Mouse (Mus musculus): ENCODE data around the gene Igfbp3.
A peak's percentile ranks its signal among the peaks of the same experiment; 100 is the strongest.

Igfbp3 gene

DNA sequence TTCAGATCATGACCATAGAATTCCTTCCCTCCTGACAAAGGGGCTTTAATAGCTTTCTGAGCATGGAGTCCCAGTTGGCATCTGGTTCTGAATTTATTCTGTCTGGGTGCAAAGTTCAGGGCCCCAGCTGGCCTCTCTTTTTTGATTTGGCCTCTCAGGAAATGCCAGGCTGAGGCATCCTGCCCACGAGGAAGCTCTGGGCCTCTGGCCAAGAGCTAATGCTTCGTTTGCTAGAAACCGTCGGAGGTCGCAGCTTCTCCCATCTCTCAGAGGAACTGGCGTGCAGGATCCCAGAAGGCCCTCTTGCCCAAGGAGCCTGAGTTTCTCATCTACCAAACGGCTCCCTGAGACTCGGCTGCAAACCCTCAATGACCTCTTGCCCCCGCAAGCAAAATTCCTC, 2.5 kb downstream of the Igfbp3 start:
- no peak for DNase-seq (ENCODE audit: low read depth, low spot score)

GRCm38 (mm10) chr11:7210343-7210742, 3.4 kb downstream of the Igfbp3 start:
- peak; percentile 58 for DNase-seq (ENCODE audit: low read depth, low spot score)

- no peak for DNase-seq (ENCODE audit: low read depth, low spot score)
Observed at GRCm38 (mm10) chr11:7203846-7204245, 9.9 kb downstream of the Igfbp3 start.

DNA sequence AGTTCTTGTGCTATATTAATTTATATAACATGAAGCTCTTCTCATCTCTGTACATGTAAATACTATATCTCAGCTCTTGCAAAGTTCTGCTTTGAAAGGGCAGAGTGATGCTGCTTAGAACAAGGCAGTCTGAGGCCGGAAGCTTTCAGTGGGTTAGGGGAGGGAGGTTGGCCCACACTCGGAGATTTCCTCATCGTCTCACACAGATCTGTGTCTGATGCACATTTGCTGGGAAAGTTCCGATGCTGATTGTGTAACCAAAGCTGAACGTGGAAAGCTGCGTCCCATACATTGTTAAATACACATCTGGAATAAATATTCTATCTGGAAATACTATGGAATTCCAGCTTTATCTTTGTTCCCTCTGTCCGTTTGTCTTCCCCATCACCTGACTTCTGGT, 11.5 kb downstream of the Igfbp3 start:
- no peak for DNase-seq (ENCODE audit: low read depth, low spot score)

DNA sequence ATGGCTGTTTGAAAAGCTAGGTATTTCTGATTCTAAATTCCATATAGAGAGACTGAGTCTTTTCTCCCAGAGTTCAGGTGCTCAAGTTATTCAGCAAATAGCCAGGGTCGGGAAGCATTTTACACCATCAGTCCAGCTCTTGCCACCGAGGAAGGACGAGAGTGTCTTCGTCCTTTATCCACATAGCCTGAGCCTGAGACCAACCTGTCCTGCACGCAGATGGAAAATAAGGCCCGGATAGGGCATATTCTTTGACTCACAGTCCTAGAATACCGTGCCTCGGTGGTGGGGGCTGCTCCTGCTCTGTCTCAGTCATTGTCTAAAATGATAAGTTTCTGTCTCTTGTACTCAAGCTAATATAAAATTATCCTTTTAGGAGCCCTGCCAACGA, 13.3 kb downstream of the Igfbp3 start:
- no peak for DNase-seq (ENCODE audit: low read depth, low spot score)

GRCm38 (mm10) chr11:7199736-7200392, 13.9 kb downstream of the Igfbp3 start:
- DNase-seq (ENCODE audit: low read depth, low spot score): peak; percentile 56

- DNase-seq (ENCODE audit: low read depth, low spot score): no peak
Observed at GRCm38 (mm10) chr11:7198481-7199256, 15.1 kb downstream of the Igfbp3 start.

GRCm38 (mm10) chr11:7198006-7198405, 15.7 kb downstream of the Igfbp3 start:
- DNase-seq (ENCODE audit: low read depth, low spot score): no peak

DNA sequence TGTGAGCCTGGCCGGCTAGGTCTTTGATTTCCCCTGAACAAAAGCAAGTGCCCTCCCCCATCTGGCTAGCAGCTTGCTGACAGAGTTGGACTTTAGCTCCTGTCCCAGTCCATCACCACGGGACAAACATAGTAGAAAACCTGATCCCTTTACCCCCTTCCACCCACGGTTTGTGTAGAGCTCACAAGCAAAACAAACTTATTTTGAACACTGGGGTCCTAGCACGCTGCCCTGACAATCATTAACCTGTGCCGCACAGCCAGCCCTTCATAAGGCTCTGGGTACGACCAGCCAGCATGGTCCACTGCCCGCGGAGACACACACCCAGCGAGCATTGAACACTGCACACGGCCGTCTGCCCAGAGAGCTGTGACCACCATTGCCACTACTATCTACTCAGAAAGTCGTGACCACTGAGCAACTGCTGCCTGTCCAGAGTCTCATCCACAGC, 16.2 kb downstream of the Igfbp3 start, which contains the start of gene Igfbp1:
Gene Igfbp1 (plus strand): TSS at position 292 of the 451 bp plus-strand sequence.
- no peak for DNase-seq (ENCODE audit: low read depth, low spot score)

GRCm38 (mm10) chr11:7195312-7195685, 18.4 kb downstream of the Igfbp3 start:
- no peak for DNase-seq (ENCODE audit: low read depth, low spot score)

DNA sequence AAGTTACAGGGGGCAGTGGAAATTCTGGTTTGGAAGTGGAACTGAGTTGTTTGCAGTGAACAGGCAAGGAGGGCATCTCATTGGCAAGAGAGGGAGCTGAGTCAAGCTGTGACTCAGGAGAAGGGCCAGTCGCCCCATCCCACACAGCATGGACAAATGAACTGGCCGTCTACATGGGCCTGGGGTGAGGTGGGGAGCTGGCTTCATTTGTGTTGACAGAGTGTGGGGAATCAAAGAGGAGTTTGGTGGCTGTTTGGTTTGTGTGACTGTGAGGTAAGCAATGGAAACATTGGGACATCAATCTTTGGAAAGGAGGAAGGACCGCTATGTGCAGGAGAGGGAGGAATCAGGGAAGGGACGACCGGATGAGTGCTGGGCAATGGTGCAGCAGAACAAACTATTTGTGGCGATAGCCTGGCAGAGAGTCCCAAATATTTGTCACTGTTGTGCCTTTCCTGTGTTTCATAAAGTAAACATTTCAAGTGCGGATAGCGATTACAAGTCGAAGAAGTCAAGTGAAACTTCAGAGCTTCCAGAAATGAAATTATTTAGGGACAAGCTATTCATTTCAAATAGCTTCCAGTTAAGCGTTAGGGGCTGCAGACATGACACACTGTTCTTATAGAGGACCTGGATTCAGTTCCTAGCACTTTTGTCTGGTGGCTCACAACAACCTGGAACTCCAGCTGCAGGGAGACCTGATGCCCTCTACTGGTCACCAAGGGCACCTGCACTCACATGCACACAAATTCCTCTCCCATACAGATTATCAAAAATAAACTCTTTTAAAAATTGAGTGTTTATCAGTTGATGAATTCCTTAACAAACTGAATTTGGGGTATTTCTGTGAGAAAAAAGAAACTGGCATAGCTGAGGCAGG, 19.1 kb downstream of the Igfbp3 start:
- no peak for DNase-seq (ENCODE audit: low read depth, low spot score)

GRCm38 (mm10) chr11:7193134-7193533, 20.6 kb downstream of the Igfbp3 start:
- no peak for DNase-seq (ENCODE audit: low read depth, low spot score)

DNA sequence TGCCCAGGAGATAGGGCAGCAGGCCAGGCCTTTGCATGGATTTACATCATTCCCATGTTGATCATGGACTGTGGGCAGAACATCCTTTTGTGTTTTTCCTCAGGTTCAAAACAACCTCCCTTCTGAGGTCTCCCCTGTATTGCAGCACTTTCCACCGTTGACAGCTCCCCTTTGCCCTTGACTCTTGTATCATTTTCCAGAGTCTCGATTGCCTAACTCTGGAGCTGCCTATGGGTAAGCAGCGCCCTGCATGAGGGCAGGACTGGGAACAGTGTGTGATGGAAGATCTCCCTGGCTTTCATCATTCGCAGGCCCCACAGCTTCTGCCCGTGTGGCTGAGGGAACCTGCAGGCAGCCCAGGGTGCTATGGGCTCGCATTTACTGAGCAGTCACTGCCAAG, 21.0 kb downstream of the Igfbp3 start:
- no peak for DNase-seq (ENCODE audit: low read depth, low spot score)

GRCm38 (mm10) chr11:7188469-7188868, 25.3 kb downstream of the Igfbp3 start, which contains the start of gene Gm11985:
Gene Gm11985, minus strand, starts transcription at chr11:7188569.
- DNase-seq (ENCODE audit: low read depth, low spot score): no peak

DNA sequence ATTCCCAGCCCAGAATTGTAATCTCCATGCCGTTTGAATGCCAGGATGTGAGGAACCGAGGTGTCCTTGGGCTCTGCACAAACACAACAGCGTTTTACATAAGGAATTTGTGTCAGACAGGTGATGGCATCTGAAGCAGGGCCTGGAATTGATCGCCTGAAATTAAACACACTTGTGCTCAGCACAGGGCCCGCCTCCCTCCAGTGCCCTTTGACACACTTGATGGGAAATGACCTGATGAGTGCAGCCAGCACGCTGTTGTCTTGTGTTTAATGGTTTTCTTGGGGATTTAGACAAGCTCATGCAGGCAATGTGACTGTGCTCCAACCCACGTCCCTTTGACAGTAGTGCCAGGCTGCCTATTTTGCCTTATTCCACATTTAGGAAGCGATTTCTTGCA, 26.3 kb downstream of the Igfbp3 start:
- no peak for DNase-seq (ENCODE audit: low read depth, low spot score)

DNA sequence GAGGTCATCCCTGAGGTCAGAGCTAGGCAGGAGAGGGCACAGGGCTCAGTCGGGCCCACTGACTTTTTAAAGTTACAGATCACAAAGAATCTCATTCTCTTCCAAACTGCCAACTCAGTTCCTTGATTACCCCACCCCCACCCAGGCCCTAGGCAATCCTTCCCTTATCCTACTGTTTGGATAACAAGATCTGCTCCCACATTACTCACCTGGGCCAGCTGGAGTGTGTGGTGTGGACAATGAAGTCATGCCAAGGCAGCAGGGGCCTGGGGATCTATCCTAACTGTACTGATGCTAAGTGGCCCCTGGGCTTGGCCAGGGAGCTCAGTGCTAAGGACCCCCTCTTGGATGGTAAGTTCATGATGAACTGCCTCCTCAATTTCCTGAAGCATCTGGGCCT, 29.3 kb downstream of the Igfbp3 start:
- DNase-seq (ENCODE audit: low read depth, low spot score): no peak

GRCm38 (mm10) chr11:7182409-7183042, 31.2 kb downstream of the Igfbp3 start:
- no peak for DNase-seq (ENCODE audit: low read depth, low spot score)

- DNase-seq (ENCODE audit: low read depth, low spot score): no peak
Observed at GRCm38 (mm10) chr11:7179276-7179675, 34.4 kb downstream of the Igfbp3 start.

- no peak for DNase-seq (ENCODE audit: low read depth, low spot score)
Observed at GRCm38 (mm10) chr11:7178724-7179123, 35.0 kb downstream of the Igfbp3 start.

DNA sequence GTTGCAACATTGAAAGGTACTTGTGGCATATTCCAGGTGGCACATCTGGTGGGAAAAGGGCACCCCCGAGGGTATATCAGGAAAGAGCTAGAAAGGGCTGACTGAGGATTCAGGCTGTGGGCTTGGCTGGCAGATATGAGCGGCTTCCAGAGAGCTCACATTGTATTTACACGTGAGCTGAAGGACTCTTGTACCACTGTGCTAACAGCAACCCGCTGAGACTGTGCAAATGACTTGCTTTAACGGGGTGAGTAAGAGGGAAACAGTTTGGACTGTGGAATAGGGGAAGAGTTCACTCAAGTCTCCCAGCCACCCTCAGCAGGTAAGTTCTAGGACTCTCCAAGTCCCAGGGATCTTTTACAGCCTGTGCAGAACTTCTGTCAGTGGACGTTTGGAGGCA, 40.1 kb downstream of the Igfbp3 start:
- DNase-seq (ENCODE audit: low read depth, low spot score): no peak

GRCm38 (mm10) chr11:7169645-7170044, 44.1 kb downstream of the Igfbp3 start:
- DNase-seq (ENCODE audit: low read depth, low spot score): no peak

DNA sequence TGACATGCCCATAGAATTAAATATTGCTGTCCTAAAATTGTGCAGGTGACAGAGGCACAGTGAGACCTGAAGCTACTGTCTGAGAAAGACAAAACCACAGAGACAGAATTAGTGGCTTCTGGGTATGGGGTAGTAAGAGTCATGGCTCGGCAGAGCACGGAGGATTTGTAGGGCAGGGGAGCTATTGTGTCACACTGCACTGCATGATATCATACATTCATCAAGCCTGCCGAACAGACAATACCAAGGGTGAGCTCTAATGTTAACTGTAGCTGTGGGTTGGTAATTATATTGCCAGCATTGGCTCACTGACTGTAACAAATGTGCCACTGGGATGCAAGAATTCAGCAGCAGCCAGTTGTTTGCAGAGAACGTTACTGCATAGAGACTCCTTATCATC, 49.3 kb downstream of the Igfbp3 start:
- DNase-seq (ENCODE audit: low read depth, low spot score): no peak

All from retina, postnatal 7 days (tissue).